Mouse (Mus musculus) kidney, postnatal 36 days (tissue): ENCODE data around the gene Dmrtc2.

Source experiments
- DNase-seq, 2 experiments: peaks; one replicate each; pipeline ENCODE4 v3.0.0; 2021 to 2022; ENCODE audit warnings: mixed read lengths in 2 of 2

Dmrtc2 gene

GRCm38 (mm10) chr7:24902630-24903443, 33.0 kb downstream of the Dmrtc2 start, which contains the start of gene Arhgef1:
TSS of gene Arhgef1 (plus strand) at chr7:24902912.
- DNase-seq: peak; percentile 76 to 85

- no peak for DNase-seq
Observed at GRCm38 (mm10) chr7:24903444-24903825, 33.6 kb downstream of the Dmrtc2 start.

- DNase-seq: peak; percentile 98 to 99
Observed at GRCm38 (mm10) chr7:24904070-24904483, 34.2 kb downstream of the Dmrtc2 start.

- DNase-seq: peak; percentile 72 to 81
Observed at GRCm38 (mm10) chr7:24904936-24905335, 35.1 kb downstream of the Dmrtc2 start.

GRCm38 (mm10) chr7:24906551-24906950, 36.7 kb downstream of the Dmrtc2 start:
- DNase-seq: no peak

DNA sequence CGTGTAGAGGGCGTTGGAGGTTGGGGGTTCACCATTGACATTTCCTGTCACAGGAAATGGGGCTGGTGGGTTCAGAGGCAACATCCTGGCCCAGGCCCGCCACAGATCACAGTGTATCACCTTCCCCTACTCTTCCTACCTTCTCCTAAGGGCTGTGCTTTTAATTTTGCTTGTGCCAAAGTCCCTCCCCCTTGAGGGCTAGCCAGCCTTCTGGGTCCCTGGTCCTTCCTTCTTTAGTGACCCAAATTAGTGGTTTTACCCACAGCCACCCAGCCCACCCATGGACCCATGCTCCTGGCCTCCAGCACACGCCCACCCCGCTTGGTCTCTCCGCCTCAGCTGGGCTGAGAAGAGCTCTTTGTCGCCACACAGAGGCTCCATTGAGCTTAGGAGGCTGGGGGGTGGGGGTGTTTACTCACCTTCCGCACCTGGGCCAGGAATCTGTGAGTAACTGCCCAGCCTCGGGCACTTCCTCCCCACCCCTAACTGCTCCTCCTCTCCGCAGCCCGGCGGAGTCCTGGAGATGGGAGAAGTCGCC, 37.4 kb downstream of the Dmrtc2 start:
- no peak for DNase-seq

DNA sequence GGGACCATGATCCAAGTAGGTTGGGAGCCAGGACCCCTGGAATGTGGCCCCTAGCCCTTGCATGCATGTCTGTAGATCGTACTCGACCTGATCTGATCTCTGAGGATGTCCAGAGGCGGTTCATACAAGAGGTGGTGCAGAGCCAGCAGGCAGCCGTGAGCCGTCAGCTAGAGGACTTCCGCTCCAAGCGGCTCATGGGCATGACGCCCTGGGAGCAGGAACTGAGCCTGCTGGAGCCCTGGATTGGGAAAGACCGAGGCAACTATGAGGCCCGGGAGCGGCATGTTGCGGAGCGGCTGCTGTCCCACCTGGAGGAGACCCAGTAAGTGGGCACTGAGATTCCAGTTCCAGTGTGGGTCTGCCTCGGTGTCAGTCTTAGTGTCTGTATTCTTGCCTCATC, 42.6 kb downstream of the Dmrtc2 start:
- no peak for DNase-seq

GRCm38 (mm10) chr7:24918763-24919323, 49.0 kb downstream of the Dmrtc2 start:
- no peak for DNase-seq

DNA sequence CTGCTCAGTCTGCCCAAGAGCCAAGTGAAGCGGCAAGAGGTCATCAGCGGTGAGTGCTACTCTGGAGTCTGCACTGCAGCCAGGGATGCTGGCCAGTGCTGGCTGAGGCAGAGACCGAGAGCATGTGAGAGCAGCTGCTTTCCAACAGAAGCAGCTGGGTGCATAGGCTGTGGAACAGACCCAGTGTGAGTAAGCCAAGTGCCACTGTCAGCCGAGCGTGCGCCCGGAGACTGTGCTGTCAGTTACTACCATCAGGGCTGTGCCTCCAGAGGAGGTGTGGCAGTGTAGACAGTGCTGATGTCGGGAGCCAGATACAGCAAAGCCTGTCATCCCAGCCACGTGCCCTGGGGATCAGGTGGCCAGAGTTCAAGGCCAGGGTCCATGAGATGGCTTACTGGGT, 49.9 kb downstream of the Dmrtc2 start:
- no peak for DNase-seq
